Mouse (Mus musculus): ENCODE data around the gene Fam118b.

Gene Fam118b

DNA sequence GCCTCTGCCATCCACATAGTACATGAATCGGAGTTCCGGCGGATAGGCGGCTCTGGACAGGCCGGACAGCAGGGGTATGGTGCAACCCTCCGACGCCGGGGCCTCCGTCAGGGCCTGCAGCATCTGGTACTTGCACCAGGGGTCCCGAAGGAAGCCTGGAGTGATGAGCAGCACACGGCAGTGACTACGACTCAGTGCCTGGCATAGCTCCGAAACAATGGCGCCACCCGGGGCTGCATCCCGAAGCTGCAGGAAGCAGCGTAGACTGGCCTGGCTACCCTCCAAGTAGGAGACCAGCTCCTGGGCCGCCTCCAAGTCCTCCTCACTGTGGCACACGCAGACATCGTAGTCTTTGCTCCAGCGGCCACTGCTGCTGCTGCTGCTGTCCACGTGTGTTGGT is 78.9 kb downstream of the Fam118b start:
- TF ChIP-seq GATA4 (IDR thresholded peaks at IDR 0.05; ENCODE audit: insufficient replicate concordance, low read length): no peak

DNA sequence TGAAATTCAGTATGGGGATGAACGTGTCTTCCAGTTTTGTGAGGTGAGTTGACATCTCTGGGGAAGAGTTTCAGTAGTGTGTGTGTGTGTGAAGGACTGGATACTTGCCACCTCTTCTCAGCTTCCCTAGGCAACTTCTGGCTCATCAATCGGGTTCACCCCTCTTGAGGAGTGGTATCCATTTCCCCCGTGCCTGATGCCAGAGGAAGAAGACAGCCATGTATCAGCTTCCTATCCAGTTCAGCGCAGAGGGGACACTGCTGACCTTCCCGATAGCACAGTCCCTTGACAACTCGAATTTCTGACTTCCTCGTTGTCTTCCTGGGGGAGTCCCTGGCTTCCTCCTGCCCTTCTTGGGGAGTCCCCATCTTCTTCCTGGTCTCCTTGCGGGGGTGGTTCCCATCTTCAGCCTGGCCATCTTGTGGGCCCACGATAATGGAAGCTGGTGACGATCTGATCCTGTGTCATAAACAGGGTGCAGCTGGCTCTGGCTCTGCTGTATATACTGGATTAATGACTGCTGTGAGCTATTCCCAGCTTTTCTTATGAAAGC is 80.2 kb downstream of the Fam118b start:
- TF ChIP-seq GATA4 (IDR thresholded peaks at IDR 0.05; ENCODE audit: insufficient replicate concordance, low read length): no peak

DNA sequence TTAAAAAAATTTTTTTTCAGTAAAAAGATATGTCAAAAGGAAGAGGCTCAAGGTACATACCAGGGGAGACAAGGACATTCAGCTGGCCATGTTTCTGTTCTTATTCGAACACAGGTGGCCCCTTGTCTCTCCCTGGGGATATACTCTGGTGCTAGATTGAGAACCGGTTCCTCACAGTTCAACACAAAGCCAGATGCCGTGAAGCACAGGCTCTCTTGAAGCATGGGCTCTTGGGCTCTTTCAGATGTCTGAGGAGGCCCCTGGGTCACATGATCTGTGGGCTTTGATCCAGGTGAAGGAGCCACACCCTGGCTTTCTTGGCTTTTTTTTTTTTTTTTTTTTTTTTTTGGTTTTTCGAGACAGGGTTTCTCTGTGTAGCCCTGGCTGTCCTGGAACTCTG is 81.2 kb downstream of the Fam118b start:
- no peak for TF ChIP-seq GATA4 (IDR thresholded peaks at IDR 0.05; ENCODE audit: insufficient replicate concordance, low read length)

DNA sequence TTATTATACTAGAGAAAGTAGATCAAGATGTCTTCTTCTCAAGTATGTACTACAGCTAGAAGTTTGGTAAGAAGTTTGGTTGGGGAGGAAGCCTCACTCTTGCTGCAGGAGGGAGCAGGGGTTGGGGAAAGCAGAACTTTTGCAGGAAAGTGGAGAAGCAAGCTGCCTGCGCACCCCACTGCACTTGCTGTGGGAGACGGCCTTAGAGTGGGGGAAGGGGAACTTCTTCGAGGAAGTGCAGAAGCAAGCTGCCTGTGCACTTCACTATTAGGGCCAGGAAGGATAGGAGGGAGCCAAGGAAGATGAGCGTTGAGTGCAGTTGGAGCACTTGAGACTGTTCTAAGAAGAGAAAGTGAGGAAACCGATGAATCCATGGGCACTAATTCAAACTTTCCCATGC is 84.2 kb downstream of the Fam118b start:
- no peak for TF ChIP-seq GATA4 (IDR thresholded peaks at IDR 0.05; ENCODE audit: insufficient replicate concordance, low read length)

DNA sequence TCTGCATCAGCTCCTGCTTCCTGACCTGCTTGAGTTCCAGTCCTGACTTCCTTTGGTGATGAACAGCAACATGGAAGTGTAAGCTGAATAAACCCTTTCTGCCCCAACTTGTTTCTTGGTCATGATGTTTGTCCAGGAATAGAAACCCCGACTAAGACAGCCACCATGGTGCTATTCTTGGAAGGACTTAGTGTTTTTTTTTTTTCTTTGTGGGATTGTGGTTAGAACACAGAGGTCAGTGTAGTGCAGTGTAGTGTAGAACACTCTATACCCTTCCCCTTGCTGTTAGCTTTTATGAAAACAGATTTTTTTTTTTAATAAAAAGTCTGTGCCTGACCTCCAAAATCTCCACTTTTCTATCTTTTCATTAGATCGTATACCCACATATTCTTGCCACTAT is 84.8 kb downstream of the Fam118b start:
- TF ChIP-seq GATA4 (IDR thresholded peaks at IDR 0.05; ENCODE audit: insufficient replicate concordance, low read length): no peak

DNA sequence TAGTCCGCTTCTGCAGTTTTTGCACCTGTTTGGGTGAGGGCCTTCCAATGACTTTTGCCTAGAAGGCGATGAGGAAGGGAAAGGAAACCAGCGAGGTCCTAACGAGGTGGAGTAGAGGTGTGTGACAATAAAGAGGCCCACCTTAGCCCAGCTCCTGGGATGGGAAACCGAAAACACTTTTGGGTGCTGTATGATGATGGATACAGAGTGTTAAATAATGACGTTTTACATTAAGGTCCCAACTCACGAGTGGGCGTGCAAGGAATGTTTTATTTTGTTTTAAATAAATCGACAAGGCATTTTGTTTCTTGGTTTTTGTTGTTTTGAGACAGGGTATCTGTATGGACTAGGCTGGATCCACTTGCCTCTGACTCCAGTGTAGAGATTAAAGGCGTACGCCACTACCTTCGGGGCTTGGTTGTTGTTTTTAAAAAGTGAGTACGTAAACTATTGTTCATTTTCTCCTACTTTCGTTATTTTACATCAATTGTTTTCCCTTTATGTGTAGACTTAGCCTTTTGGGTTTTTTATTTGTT is 91.4 kb downstream of the Fam118b start:
- no peak for TF ChIP-seq GATA4 (IDR thresholded peaks at IDR 0.05; ENCODE audit: insufficient replicate concordance, low read length)

DNA sequence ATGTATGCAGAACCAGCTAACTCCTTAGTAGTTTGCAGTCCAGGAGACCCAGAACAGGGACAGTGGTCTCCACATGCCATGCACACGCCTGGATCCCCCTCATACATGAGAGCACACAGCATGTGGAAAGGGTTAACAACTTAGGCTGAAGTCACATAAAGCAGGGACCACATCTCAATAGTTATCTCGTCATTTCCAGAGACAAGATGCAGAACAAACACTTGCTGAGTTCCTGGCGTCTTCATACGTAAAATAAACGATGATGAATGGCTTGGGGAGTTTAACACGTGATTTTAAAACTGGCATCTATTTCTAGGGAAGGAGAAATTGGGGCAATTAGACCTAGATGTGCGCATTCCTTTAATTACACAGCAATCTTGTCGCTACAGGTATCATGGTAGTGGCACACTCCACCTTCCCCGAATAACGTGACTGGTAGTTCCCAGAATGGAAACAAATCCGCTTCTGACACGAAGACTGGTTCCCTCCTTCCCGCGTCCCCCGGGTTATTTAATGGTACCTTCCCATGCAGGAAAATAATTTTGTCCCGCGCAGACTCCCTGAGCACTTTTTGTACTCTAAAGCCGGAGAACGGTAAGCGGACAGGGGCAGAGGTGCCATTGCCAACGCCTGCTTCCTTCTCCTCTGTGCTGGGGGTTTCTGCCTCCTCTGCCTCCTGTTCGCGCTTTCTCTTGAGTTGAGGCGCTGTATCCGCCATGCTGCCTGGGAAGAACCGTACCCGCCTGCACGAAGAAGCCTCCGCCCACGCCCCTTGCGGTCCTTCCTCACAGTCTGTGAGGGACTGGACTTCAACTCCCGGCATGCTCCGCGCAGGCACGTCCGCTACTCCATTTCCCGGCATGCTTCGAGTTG is 92.1 kb downstream of the Fam118b start, which contains the start of gene Dcps:
Gene Dcps (minus strand): TSS at position 811 of the 873 bp plus-strand sequence.
- TF ChIP-seq GATA4 (IDR thresholded peaks at IDR 0.05; ENCODE audit: insufficient replicate concordance, low read length): no peak

DNA sequence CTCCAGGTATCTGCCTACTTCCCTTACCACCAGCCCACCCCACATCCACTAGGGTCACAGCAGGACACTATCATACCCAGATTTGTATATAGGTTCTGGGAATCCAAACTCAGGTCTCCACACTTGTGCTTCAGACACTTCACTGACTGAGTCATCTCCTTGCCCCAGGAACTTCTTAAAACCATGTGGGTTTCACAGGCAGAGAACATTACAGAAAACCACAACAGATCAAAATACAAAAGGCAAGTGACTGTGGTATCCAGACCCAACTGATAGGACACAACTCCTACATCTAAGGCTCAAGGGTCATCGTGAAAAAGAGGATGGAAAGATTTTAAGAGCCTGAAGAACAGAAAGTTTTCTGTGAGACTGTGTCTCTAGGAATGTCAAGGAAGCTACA is 94.3 kb downstream of the Fam118b start:
- TF ChIP-seq GATA4 (IDR thresholded peaks at IDR 0.05; ENCODE audit: insufficient replicate concordance, low read length): no peak

DNA sequence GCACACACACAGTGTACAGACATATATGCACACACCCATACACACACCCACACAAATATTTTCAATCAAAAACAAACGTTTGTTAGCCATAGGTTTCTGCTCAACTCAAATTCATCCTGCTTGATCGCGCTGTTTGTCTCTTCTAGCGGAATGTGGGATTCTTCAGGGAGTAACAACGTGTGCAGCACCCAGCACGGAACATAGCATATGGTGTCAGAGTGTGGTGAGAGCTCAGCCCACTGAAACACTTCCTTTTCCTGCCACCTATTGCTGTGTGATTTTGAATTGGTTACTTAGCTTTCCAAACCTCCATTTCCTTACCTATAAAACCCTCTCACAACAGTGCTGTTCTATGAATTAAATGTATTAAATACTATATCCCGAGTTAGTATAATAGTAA is 97.5 kb downstream of the Fam118b start:
- TF ChIP-seq GATA4 (IDR thresholded peaks at IDR 0.05; ENCODE audit: insufficient replicate concordance, low read length): no peak
